Mouse (Mus musculus) monocyte, adult 5-6 weeks (primary cell): ENCODE measurements around the gene Knstrn. TPM values are rescaled to one million over a fixed set of nuclear protein-coding genes. Genes with fewer than 3 reads are reported as not detected.
A peak's percentile ranks its signal among the peaks of the same experiment; 100 is the strongest.

Experiments
- ATAC-seq: fragments of 153-309, 156-312 bp; replicated peaks from 2 replicates; pipeline ENCODE4 v1.8.0; 2017; ENCODE audit warnings: mild to moderate bottlenecking; ENCODE audit not compliant: low TSS enrichment, insufficient number of reproducible peaks, severe bottlenecking, poor library complexity, low FRiP score
- total RNA-seq: library from RNA; stranded (forward); fragments of 200-1000, 200-491, 200-594 nt; gene quantifications from 3 replicates; pipeline ENCODE4 v1.2.3, GENCODE M21; 2017

The Knstrn gene
- total RNA-seq, 1 experiment from 2014 or later: 6.5 TPM

DNA sequence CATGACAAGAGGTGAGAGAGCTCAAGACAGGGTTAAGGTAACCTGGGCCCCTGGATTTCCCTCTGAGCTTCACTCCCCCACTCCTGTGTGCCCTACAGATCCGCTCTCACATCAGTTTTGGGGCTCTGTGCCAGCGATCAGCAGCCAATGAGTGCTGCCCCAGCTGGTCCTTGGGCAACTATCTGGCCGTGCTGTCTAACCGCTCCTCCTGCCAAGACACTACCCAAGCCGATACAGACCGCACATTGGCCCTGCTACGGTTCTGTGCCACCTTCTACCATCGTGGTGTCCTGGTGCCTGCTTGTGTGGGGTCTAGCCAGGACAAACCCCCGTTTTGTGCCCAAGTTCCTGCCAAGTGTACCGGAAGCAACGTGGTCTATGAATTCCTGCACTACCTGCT lies 24.3 kb upstream of the Knstrn start:
- ATAC-seq: no peak

DNA sequence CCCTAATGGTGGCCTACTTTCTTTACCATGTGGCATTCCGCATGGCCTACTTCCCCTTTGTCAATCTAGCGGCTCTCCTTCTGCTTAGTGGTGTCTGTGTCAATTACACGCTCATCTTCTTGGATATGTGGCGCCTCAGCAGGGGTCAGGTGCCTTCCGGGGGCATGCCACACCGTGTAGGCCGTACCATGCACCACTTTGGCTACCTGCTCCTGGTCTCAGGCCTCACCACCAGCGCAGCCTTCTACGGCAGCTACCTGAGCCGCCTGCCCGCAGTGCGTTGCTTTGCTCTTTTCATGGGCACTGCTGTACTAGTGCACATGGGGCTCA lies 23.6 kb upstream of the Knstrn start:
- ATAC-seq: no peak

GRCm38 (mm10) chr2:118790551-118791525 lies 23.0 kb upstream of the Knstrn start:
- 0 out of 2 replicates have a peak, but pooled peaks have one; percentile 13 for ATAC-seq

GRCm38 (mm10) chr2:118791591-118792258 lies 22.1 kb upstream of the Knstrn start:
- no peak for ATAC-seq

DNA sequence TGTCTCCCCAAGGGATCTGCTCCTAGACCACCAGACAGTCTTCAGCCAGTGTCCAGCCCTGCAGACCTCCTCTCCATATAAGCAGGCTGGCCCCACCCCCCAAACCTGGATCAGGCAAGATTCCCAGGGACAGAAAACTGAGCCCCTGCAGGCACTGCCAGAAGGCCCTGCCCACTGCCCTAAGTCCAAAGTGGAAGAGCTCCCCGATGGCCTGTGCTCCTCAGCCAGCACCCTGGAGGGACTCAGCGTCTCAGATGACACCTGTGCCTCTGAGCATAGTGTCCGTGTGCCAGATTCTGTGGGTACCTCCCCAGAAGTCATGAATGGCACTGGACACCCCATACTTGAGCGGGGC lies 21.6 kb upstream of the Knstrn start:
- no peak for ATAC-seq

GRCm38 (mm10) chr2:118793636-118794035 lies 20.2 kb upstream of the Knstrn start:
- ATAC-seq: no peak

GRCm38 (mm10) chr2:118802542-118803118 lies 11.2 kb upstream of the Knstrn start:
- ATAC-seq: no peak

GRCm38 (mm10) chr2:118804474-118804873 lies 9.3 kb upstream of the Knstrn start:
- ATAC-seq: peak; percentile 98

GRCm38 (mm10) chr2:118805137-118805536 lies 8.7 kb upstream of the Knstrn start:
- no peak for ATAC-seq

GRCm38 (mm10) chr2:118805756-118806155 lies 8.0 kb upstream of the Knstrn start:
- ATAC-seq: no peak

GRCm38 (mm10) chr2:118806860-118807259 lies 6.9 kb upstream of the Knstrn start:
- ATAC-seq: no peak

DNA sequence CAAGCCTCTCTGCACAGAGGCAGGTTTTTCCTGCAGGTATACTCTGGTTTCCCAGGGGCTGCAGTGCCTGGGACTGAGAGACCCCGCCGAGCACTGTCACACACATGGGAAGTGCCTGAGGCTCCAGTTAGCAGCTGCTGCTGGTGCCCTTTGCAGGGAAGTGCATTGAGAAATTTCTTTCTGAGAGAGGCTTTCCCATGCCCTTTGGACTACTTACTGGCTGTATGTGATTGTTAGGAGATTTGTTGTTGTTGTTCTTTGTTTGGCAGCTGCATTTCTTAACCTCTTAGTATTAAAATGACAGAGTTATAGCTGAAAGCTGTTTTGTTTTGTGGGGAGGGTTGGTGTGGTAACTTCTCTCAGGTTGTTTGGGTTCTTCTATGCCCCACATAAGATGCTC lies 2.9 kb upstream of the Knstrn start:
- no peak for ATAC-seq

DNA sequence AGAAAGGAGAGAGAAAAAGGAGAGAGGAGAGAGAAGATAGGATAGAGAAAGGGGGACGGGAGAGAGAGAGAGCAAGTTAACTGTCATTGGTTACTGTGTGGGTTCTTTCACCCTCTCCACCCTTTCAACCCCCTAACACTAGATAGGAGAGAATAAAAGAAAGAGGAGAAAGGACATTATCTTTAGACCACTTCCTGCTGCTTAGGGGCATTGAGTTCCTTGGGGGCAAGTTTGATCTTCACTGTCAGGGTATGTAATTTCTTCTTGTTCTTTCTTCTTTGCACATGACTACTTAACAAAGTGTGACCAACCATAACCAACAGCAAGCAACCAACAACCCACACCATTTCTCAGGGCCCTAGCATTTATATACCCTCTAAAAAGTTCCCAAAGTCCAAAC lies 1.1 kb upstream of the Knstrn start:
- no peak for ATAC-seq

- ATAC-seq: no peak
These were observed 9.0 kb downstream of the Knstrn start for GRCm38 (mm10) chr2:118822800-118823199.

DNA sequence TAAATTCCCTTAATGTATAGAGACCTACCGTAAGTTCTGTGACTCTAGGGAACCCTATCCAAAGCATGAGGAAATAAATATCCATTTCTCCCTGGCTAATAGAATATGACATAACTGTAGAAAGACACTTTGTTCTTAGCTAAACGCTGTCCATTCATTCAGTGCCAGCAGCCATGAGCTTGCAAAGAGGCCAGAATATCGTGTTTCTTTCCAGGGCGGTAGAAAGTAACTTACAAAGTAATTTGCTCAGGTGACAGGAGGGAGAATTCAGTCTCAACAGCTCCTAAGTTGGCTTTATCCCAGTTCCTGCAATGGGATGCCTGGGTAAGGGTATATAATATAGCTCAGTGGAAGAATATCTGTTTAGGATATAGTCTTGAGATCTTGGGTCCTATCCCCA lies 10.6 kb downstream of the Knstrn start:
- no peak for ATAC-seq

DNA sequence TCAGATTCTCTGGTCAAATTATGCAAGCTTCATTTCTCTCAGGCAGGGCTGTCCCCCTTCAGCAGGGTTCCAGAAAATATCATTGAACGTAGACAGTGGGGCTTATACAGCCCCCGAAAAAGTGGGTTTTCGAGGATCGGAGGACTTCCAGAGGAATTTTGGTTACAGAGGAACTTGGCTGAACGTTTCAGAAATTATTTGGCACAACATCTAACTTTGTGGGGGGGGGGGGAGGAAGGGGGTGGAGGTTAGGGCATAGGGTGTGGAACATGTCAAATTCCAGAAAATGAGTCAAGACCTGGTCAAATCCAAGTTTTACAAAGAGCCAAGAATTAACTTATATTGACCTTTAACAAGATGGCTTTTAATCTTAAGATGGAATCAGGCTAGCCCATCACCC lies 15.3 kb downstream of the Knstrn start:
- ATAC-seq: no peak

DNA sequence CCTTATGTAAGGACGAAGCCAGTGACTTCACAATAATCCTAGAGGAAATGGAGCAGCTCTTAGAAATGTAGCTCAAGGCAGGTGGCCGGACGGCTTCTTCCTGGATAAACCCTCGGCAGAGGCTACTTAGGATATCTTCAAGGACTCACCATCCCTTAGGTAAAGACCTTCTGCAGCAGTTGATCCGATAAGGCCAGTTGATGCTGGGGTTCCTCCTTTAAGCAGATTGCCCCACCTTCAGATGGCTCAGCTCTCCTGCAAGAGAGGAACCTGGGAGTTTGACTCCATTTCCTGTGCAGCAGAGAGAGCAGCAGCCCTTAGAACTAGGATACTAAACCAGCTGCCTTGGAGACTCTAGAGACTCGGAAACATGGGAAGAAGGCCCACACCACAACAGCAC lies 20.3 kb downstream of the Knstrn start:
- no peak for ATAC-seq

DNA sequence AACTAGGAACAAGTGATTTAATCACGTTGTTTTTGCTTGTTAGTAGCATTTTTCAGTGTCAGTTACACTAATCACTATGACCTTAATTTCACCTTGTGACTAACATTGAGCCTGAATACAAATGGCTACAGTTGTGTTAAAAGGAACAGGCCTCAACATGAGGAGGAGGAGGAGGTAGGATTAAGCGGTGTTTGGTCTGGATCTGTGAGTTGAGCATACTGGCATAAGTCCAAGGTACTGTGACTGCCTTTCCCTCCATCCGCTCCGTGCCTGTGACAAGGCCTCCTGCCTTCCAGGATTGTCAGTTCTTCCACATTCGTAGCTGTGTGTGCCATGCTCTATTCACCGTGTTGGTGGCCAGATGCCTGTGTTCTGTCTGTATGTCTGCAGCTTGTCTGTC lies 21.3 kb downstream of the Knstrn start:
- ATAC-seq: no peak

DNA sequence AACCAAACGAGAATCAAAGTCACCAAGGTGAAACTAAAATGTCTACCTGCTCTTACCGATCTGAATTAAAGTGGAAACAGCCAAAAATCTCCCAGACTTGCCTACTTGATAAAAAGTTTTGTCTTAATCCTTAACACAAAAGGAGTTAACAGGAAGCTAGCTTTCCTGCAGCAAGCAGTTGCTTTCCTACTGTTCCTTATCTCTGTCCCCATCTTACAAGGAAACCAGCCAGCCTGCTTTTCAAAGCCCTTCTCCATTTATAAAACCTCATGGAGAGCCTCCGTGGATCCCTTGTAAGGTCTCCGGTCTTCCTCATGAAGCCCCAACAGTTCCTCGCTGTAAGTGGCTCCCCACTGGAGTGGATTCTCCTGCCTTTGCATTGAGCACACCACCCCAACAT lies 24.5 kb downstream of the Knstrn start:
- no peak for ATAC-seq

- no peak for ATAC-seq
These were observed 27.4 kb downstream of the Knstrn start for GRCm38 (mm10) chr2:118841186-118841585.
